Mouse (Mus musculus): Measurements from ENCODE around the gene Borcs5.

The Borcs5 gene

DNA sequence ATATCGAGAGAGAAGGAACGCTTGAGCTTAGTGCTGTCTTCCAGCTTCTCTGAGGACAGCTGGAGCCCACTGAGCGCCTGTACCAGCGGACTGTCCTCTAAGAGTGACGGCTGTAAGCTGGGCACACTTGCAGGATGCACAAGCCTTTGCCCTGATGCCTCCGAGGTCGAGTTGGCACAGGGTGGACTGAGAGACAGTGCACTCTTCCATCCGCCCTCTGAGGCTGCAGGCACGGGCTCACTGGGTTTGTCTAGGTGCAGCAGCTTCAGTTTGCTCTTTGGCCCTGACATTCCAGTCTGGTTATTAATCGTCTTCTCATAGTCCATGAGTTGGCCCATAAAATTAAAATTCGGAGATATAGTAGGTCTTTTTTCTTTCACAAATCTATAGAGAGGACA lies 79.4 kb downstream of the Borcs5 start:
- no peak for DNase-seq (ENCODE audit: low spot score)

DNA sequence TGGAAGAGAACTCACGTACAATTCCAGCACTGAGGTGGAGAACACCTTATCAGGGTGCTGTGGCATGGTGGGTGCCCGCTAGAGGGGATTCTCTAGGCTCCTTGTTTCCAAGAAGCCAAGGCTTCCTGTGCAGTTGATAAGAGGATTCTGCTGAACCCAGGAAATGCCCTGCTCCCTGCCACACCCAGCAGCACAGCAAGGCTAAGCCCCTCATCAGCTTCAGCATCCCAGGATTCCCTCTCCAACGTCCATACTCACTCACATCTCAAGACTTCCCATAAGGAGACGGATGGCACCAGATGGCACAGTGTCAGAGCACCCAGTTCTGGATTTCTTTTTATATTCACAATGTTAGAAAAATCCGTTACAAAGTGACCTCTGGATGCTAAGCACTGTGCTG lies 79.8 kb downstream of the Borcs5 start:
- no peak for DNase-seq (ENCODE audit: low spot score)

- DNase-seq (ENCODE audit: low spot score), result no peak
Observed at GRCm38 (mm10) chr6:134720150-134720549, 80.8 kb downstream of the Borcs5 start.

DNA sequence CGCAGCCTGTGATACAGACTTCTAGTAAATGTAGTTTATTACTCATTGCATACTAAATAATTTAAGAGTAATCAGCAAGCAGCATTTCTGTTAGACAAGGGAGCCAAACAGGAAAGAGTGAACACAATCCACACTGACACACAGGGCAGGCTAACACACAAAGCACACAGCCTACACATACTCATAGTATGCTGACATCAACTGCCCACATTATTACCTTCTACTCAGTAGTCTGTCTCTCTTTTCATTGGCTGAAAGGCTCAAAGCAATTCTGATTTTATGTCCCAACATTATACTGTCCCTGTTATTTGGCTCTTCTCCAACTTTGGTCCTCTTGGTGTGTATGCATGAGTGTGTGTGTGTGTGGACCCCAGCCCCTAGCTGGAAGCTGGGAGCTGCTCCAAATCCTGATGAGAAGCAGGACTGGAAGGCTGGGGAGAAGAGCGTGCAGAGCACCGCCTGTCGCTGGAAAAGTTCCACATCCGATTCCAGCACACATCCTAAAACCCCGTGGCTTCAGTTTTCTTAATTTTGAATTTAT lies 82.5 kb downstream of the Borcs5 start:
- DNase-seq (ENCODE audit: low spot score), result no peak

GRCm38 (mm10) chr6:134722906-134723305 lies 83.6 kb downstream of the Borcs5 start:
- DNase-seq (ENCODE audit: low spot score), result peak; percentile 35

GRCm38 (mm10) chr6:134723326-134723725 lies 84.0 kb downstream of the Borcs5 start:
- DNase-seq (ENCODE audit: low spot score), result no peak

DNA sequence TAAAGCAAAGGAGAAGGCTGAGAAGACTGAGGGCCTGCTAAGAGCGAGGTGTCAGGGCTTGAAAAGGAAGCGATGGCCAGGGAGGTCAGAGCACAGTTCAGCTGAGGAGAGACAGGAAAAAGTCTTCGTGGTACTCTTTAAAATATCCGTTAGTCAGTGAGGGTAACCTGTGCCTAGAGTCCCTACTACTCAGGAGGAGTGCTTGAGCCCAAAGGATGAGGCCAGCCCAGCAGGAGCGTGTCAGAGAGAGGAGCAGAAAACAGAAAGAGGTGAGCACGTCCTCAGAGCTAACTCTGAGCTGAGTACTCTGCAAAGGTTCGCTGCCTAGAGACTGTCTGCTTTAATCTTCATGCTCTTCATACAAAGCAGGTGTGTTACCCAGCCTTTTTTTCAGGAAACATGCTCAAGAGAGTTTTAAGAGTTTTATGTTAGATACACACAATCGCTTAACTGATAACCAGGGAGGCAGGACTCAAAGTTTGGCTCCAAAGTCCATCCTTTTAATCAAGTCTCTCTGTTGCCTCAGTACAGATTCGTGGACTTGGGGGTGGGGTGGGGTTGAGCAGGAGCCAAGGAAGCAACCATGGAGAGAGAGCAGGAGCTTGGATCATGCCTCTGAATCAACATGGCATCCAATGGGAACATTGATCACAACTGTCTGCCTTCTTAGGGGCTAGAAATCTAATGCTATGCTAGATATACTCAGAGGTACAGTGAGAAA lies 84.7 kb downstream of the Borcs5 start:
- peak; percentile 81 for DNase-seq (ENCODE audit: low spot score)

DNA sequence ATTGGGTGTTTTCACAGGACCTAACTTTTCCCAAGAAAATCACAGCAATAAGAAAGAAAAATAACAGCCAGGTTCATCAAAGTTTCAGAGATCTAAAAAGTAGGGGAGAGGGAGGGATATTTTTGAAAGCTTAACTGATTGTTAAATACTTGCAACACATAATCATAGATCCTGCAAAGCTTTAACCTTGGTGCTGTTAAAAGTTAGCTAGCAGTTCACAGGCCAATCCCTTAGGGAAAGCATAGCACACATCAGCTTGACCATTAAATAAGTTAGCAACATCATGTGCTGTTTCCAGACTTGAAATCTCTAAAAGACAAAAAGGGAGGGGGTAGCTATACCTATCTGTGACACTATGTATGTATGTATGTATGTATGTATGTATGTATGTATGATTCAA lies 86.1 kb downstream of the Borcs5 start:
- DNase-seq (ENCODE audit: low spot score), result no peak

- DNase-seq (ENCODE audit: low spot score), result peak; percentile 40
Observed at GRCm38 (mm10) chr6:134730978-134731377, 91.7 kb downstream of the Borcs5 start.

GRCm38 (mm10) chr6:134732813-134733212 lies 93.5 kb downstream of the Borcs5 start:
- no peak for DNase-seq (ENCODE audit: low spot score)

GRCm38 (mm10) chr6:134733800-134734221 lies 94.5 kb downstream of the Borcs5 start:
- DNase-seq (ENCODE audit: low spot score), result no peak

GRCm38 (mm10) chr6:134736853-134737252 lies 97.5 kb downstream of the Borcs5 start:
- DNase-seq (ENCODE audit: low spot score), result no peak

DNA sequence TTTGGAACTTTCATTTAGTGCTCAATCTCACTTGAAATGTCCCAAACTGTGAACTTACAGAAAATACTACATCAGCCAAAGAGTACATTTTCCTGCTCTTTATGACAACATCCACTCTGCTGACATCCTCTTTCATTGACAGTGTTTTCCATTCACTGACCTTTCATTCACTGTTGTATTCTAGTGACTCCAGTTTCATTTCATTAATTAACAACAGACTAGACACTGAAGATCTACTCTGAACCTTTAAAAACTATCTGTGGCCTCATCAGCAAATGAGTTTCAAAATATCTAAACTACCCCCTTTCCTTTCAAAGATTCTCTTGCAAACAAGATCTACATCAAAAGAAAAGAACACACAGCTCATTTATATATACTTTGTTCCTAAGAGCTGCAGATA lies 104.3 kb downstream of the Borcs5 start:
- no peak for DNase-seq (ENCODE audit: low spot score)

DNA sequence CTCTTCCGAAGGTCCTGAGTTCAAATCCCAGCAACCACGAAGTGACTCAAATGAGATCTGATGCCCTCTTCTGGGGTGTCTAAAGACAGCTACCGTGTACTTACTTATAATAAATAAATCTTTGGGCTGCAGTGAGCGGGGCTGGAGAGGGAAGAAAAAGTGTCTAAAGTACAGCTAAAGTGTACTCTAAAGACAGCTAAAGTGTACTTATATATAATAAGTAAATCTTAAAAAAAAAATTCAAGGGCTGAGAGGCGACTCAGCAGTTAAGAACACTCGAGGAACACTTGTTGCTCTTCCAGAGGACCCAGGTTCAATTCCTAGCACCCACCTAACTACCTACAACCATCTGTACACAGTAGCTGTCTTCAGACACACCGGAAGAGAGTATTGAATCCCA lies 106.6 kb downstream of the Borcs5 start:
- DNase-seq (ENCODE audit: low spot score), result no peak

- DNase-seq (ENCODE audit: low spot score), result no peak
Observed at GRCm38 (mm10) chr6:134748126-134748525, 108.8 kb downstream of the Borcs5 start.

GRCm38 (mm10) chr6:134751087-134751486 lies 111.8 kb downstream of the Borcs5 start:
- DNase-seq (ENCODE audit: low spot score), result no peak

DNA sequence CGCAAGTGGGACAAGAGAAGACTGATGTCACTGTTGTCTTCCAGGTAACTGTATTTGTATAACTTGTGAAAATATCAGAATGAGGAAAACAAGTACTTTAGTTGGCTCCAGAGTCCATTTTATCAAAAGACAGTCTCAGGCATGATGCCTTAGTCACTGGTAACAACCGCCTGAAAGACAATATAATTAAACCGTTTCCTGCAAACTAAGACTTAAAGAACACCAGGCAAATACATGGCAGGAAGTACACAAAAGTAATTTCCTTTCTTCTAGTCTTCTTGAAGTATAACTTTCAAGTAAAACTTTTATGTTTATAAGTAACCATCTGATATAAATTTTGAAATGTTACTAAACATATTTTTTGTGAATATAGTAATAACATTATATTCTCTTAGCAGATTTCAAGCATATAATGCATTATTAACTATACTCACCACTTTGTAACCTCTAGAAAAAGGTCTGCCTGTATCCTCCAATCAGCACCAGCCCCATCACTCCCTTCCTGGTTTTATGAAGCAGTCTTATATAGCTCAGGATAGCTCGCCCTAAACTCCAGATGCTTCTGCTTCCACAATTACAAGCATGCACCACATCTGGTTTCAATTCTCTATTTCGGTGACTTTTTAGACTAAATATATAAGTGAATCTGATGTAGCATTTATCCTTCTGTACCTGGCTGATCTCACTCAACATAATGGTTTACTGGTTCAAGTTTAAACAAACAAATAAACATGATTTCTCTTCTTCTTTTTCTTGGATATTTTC lies 112.8 kb downstream of the Borcs5 start:
- no peak for DNase-seq (ENCODE audit: low spot score)

DNA sequence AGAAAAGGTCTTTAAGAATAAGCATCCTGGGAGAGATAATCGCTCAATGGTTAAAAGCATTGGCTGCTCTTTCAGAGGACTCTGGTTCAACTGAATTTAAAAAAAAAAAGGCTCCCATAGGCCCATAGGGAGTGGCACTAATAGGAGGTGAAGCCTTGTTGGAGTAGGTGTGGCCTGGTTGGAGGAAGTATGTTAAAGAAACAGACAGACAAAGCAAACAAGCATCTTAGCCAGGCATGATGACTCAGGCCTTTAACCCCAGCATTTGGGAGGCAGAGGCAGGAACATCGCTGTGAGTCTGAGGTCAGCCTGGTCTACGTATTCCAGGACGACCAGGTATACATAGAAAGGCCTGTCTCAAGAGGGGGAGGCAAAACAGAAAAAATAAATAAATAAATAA lies 114.1 kb downstream of the Borcs5 start:
- DNase-seq (ENCODE audit: low spot score), result no peak

DNA sequence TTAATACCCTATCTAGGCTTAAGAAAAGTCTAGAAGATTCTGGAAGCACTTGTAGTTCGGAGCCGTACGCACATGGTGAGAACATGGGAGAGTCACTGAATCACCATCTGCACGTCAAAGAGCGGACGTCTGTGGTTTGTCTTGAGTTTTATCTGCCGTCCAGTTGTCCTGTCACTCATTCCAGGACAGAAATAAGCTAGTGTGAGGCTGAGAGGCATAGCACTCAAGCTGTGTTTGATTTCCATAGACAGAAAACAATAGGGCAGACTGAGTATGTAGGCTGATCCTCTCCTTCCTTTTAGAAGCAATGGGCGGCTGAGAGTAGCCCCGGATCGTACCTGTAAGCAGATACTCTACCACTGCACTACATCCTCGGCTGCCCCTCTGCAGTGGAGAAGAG lies 114.5 kb downstream of the Borcs5 start:
- no peak for DNase-seq (ENCODE audit: low spot score)

GRCm38 (mm10) chr6:134756058-134756457 lies 116.7 kb downstream of the Borcs5 start:
- no peak for DNase-seq (ENCODE audit: low spot score)
